Mouse (Mus musculus) MEL (cell line): ENCODE measurements around the gene Cmas. TPM values are rescaled to one million over a fixed set of nuclear protein-coding genes. Genes with fewer than 3 reads are reported as not detected.

ENCODE experiments used
- DNase-seq: peaks from one replicate; pipeline ENCODE4 v3.0.0; 2011; ENCODE audit warnings: low read depth, low spot score
- H3K27ac ChIP-seq: 2 replicates; pipeline ENCODE4 v1.5.1; 2012; ENCODE audit warnings: low read depth, mild to moderate bottlenecking, control low read depth, low read length, moderate library complexity; ENCODE audit not compliant: control insufficient read depth
- H3K27me3 ChIP-seq, 2 experiments: fragments of 150-350 bp in 1 of 2; sonication (generic) in 1 of 2; 2 replicates each; pipeline ENCODE4 v1.6.1; 2012; ENCODE audit warnings: low read length in 2 of 2, mild to moderate bottlenecking in 2 of 2, improper control_type of control experiment in 1 of 2, moderate library complexity in 1 of 2; ENCODE audit not compliant: insufficient read depth in 2 of 2, control insufficient read depth in 1 of 2
- H3K36me3 ChIP-seq, 2 experiments: 2 replicates each; pipeline ENCODE4 v1.6.1; 2012 to 2014; ENCODE audit warnings: low read length in 2 of 2, improper control_type of control experiment in 1 of 2, inconsistent platforms in 1 of 2, mild to moderate bottlenecking in 1 of 2; ENCODE audit not compliant: insufficient read depth in 2 of 2, control insufficient read depth in 1 of 2
- H3K4me1 ChIP-seq, 2 experiments: fragments of 150-350 bp in 1 of 2; sonication (generic) in 1 of 2; 2 replicates each; pipeline ENCODE4 v1.6.1; 2012; ENCODE audit warnings: low read length in 2 of 2, improper control_type of control experiment in 1 of 2, mild to moderate bottlenecking in 1 of 2; ENCODE audit not compliant: insufficient read depth in 2 of 2, control insufficient read depth in 1 of 2
- H3K4me3 ChIP-seq, 2 experiments: fragments of 150-350 bp in 1 of 2; sonication (generic) in 1 of 2; 2 replicates each; pipeline ENCODE4 v1.5.1; 2012; ENCODE audit warnings: low read depth in 2 of 2, low read length in 2 of 2, mild to moderate bottlenecking in 2 of 2, moderate library complexity in 2 of 2, control low read depth in 1 of 2, improper control_type of control experiment in 1 of 2; ENCODE audit not compliant: control insufficient read depth in 1 of 2, insufficient read depth in 1 of 2
- H3K79me2 ChIP-seq: 2 replicates; pipeline ENCODE4 v1.6.1; 2012; ENCODE audit warnings: mild to moderate bottlenecking, low read length, moderate library complexity; ENCODE audit not compliant: control insufficient read depth, poor library complexity, insufficient read depth
- H3K9ac ChIP-seq: 2 replicates; pipeline ENCODE4 v1.6.1; 2012; ENCODE audit warnings: low read depth, mild to moderate bottlenecking, control low read depth, low read length, moderate library complexity; ENCODE audit not compliant: control insufficient read depth, poor library complexity, severe bottlenecking
- H3K9me3 ChIP-seq: fragments of 150-350 bp; sonication (generic); replicated peaks from 2 replicates; pipeline ENCODE4 v1.6.1; 2012; ENCODE audit warnings: mild to moderate bottlenecking, low read length, improper control_type of control experiment, moderate library complexity; ENCODE audit not compliant: insufficient read depth
- BHLHE40 ChIP-seq: IDR thresholded peaks from 2 replicates; pipeline ENCODE4 v1.6.1; 2012; ENCODE audit warnings: low read depth, mild to moderate bottlenecking, inconsistent platforms, low read length, improper control_type of control experiment, borderline replicate concordance
- CHD1 ChIP-seq: IDR thresholded peaks from 2 replicates; pipeline ENCODE4 v1.6.1; 2012; ENCODE audit warnings: low read depth, mild to moderate bottlenecking, inconsistent platforms, low read length, improper control_type of control experiment
- CTCF ChIP-seq, 3 experiments: IDR thresholded peaks in 2 of 3; conservative IDR thresholded peaks in 1 of 3; 2 replicates each; pipeline ENCODE4 v1.5.1; 2011 to 2012; ENCODE audit warnings: low read length in 3 of 3, low read depth in 2 of 3, mild to moderate bottlenecking in 2 of 3, improper control_type of control experiment in 1 of 3, inconsistent platforms in 1 of 3, mixed read lengths in 1 of 3, moderate library complexity in 1 of 3; ENCODE audit not compliant: control insufficient read depth in 1 of 3, insufficient read depth in 1 of 3, poor library complexity in 1 of 3, severe bottlenecking in 1 of 3
- ELF1 ChIP-seq: IDR thresholded peaks from 2 replicates; pipeline ENCODE4 v1.6.1; 2014; ENCODE audit warnings: low read depth, mild to moderate bottlenecking, inconsistent platforms, low read length, improper control_type of control experiment, moderate library complexity
- ETS1 ChIP-seq: IDR thresholded peaks from 2 replicates; pipeline ENCODE4 v1.6.1; 2012; ENCODE audit warnings: low read depth, mild to moderate bottlenecking, inconsistent platforms, low read length, improper control_type of control experiment, moderate library complexity
- HCFC1 ChIP-seq: IDR thresholded peaks from 2 replicates; pipeline ENCODE4 v1.6.1; 2012; ENCODE audit warnings: low read depth, mild to moderate bottlenecking, inconsistent platforms, low read length, improper control_type of control experiment, moderate library complexity
- MAZ ChIP-seq: IDR thresholded peaks from 2 replicates; pipeline ENCODE4 v1.6.1; 2012; ENCODE audit warnings: low read depth, mild to moderate bottlenecking, inconsistent platforms, low read length, improper control_type of control experiment
- MEF2A ChIP-seq: IDR thresholded peaks from 2 replicates; pipeline ENCODE4 v1.6.1; 2014; ENCODE audit warnings: low read depth, mild to moderate bottlenecking, inconsistent platforms, low read length, improper control_type of control experiment; ENCODE audit not compliant: poor library complexity, insufficient replicate concordance, severe bottlenecking; ENCODE audit errors: extremely low read depth
- MXI1 ChIP-seq: IDR thresholded peaks from 2 replicates; pipeline ENCODE4 v1.6.1; 2011; ENCODE audit warnings: mild to moderate bottlenecking, low read depth, low read length, improper control_type of control experiment
- MYB ChIP-seq: IDR thresholded peaks from 2 replicates; pipeline ENCODE4 v1.6.1; 2011; ENCODE audit warnings: mild to moderate bottlenecking, low read depth, low read length, improper control_type of control experiment
- NELFE ChIP-seq: IDR thresholded peaks from 2 replicates; pipeline ENCODE4 v1.6.1; 2011; ENCODE audit warnings: low read depth, low read length, improper control_type of control experiment
- POLR2A ChIP-seq, 2 experiments: IDR thresholded peaks; 2 replicates each; pipeline ENCODE4 v1.6.1; 2011 to 2012; ENCODE audit warnings: low read length in 2 of 2, mild to moderate bottlenecking in 2 of 2, control low read depth in 1 of 2, improper control_type of control experiment in 1 of 2, low read depth in 1 of 2, moderate library complexity in 1 of 2; ENCODE audit not compliant: control insufficient read depth in 1 of 2, insufficient read depth in 1 of 2, poor library complexity in 1 of 2
- POLR2AphosphoS5 ChIP-seq: IDR thresholded peaks from 2 replicates; pipeline ENCODE4 v1.6.1; 2012; ENCODE audit warnings: low read depth, borderline replicate concordance, mild to moderate bottlenecking, inconsistent platforms, low read length, moderate library complexity, mixed read lengths
- RCOR1 ChIP-seq: IDR thresholded peaks from 2 replicates; pipeline ENCODE4 v1.6.1; 2012; ENCODE audit warnings: low read depth, mild to moderate bottlenecking, inconsistent platforms, low read length, improper control_type of control experiment
- SIN3A ChIP-seq: IDR thresholded peaks from 2 replicates; pipeline ENCODE4 v1.6.1; 2012; ENCODE audit warnings: low read length, improper control_type of control experiment, inconsistent platforms
- SMC3 ChIP-seq: IDR thresholded peaks from 2 replicates; pipeline ENCODE4 v1.6.1; 2011; ENCODE audit warnings: low read depth, low read length, improper control_type of control experiment
- TBP ChIP-seq: IDR thresholded peaks from 2 replicates; pipeline ENCODE4 v1.8.0; 2011; ENCODE audit warnings: low read depth, low read length, improper control_type of control experiment
- USF2 ChIP-seq, 2 experiments: IDR thresholded peaks; 2 replicates each; pipeline ENCODE4 v1.6.1; 2011 to 2012; ENCODE audit warnings: improper control_type of control experiment in 2 of 2, low read length in 2 of 2, borderline replicate concordance in 1 of 2, inconsistent platforms in 1 of 2, low read depth in 1 of 2, mild to moderate bottlenecking in 1 of 2; ENCODE audit not compliant: insufficient read depth in 1 of 2
- ZC3H11A ChIP-seq: IDR thresholded peaks from 2 replicates; pipeline ENCODE4 v1.6.1; 2012; ENCODE audit warnings: low read depth, mild to moderate bottlenecking, inconsistent platforms, low read length, improper control_type of control experiment
- ZKSCAN1 ChIP-seq: IDR thresholded peaks from 2 replicates; pipeline ENCODE4 v1.6.1; 2012; ENCODE audit warnings: low read depth, mild to moderate bottlenecking, inconsistent platforms, low read length, improper control_type of control experiment, moderate library complexity
- ZMIZ1 ChIP-seq: IDR thresholded peaks from 2 replicates; pipeline ENCODE4 v1.6.1; 2012; ENCODE audit warnings: low read depth, mild to moderate bottlenecking, inconsistent platforms, low read length, improper control_type of control experiment, moderate library complexity
- polyA plus RNA-seq, 2 experiments: library from polyadenylated mRNA; stranded (reverse) in 1 of 2; unstranded in 1 of 2; fragments of >175 nt in 1 of 2; fragments of >200 nt in 1 of 2; gene quantifications; 2 replicates each; pipeline versions ENCODE4 v1.2.1 to v1.2.4; 2012; ENCODE audit warnings: low replicate concordance in 2 of 2, low read depth in 1 of 2; ENCODE audit not compliant: insufficient read length in 2 of 2, insufficient read depth in 1 of 2, missing spikeins in 1 of 2
- total RNA-seq: library from RNA; depleted of rRNA; stranded (reverse); fragments of 300-350 nt; gene quantifications from 2 replicates; pipeline ENCODE4 v1.2.3, GENCODE M21; 2012

Gene Cmas
- total and polyA plus RNA-seq, 3 experiments, result 29.4 to 55.0 TPM; not detected in 1

DNA sequence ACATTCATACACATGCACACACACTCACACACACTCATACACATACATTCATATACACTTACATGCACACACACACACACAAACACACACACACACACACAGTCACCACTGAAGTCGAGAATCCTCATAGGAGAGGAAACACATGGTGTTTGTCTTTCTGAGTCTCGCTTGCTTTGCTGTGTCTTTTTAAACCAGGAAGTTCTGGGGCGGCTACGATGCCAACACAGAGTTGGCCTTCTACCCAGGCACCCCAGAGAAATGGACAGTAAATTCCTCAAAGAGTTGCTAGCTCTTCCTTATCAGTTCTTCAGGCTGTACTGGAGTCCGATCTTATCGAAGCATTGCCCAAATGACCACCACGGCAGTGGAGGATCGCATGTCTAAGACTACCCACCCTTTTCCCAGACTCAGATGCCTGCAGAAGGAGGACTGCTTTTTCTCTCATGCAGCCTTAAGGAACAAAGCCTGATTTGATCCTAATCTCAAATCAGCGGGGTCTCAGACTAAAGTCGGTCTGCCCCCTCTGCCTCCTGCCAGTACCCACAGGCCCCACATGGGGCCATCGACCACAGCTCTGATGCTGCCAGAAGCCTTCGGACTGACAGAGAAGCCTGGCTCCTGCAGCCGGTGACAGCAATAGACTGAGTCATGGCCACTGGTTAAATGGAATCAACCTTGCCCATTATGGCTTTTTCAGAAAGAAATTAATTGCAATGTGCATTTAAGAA, 35.9 kb downstream of the Cmas start:
- TF ChIP-seq MAZ (no peak), ZC3H11A (no peak), USF2 (IDR thresholded peaks at IDR 0.05; ENCODE audit: borderline replicate concordance in 1 of 2, insufficient read depth in 1 of 2, low read depth in 1 of 2, low read length in 2 of 2) (no peak), NELFE (no peak), RCOR1 (no peak), CTCF (IDR thresholded peaks at IDR 0.05 in 2 of 3, conservative IDR thresholded peaks at IDR 0.05 in 1 of 3; ENCODE audit: control insufficient read depth in 1 of 3, insufficient read depth in 1 of 3, low read depth in 2 of 3, low read length in 3 of 3, poor library complexity in 1 of 3, severe bottlenecking in 1 of 3) (no peak), ZMIZ1 (no peak), MXI1 (no peak), CHD1 (no peak), ZKSCAN1 (no peak), TBP (no peak), SMC3 (no peak), BHLHE40 (no peak), POLR2A (IDR thresholded peaks at IDR 0.05; ENCODE audit: control insufficient read depth in 1 of 2, insufficient read depth in 1 of 2, low read depth in 1 of 2, low read length in 2 of 2, poor library complexity in 1 of 2) (no peak), HCFC1 (no peak), ETS1 (no peak), ELF1 (no peak), POLR2AphosphoS5 (no peak)
- H3K27me3 ChIP-seq, result no peaks in the 10 kb centered on the region; a peak in 1 of 4 replicates
- H3K9me3 ChIP-seq, result no peaks in the 10 kb centered on the region
- H3K79me2 ChIP-seq, result no peaks in the 10 kb centered on the region
- H3K4me1 ChIP-seq, result no peaks in the 10 kb centered on the region
- H3K4me3 ChIP-seq, result no peak overlapping the region
- H3K36me3 ChIP-seq, result no peaks in the 10 kb centered on the region
- no peak for DNase-seq
- H3K9ac ChIP-seq, result no peak overlapping the region
- H3K27ac ChIP-seq, result no peak overlapping the region

DNA sequence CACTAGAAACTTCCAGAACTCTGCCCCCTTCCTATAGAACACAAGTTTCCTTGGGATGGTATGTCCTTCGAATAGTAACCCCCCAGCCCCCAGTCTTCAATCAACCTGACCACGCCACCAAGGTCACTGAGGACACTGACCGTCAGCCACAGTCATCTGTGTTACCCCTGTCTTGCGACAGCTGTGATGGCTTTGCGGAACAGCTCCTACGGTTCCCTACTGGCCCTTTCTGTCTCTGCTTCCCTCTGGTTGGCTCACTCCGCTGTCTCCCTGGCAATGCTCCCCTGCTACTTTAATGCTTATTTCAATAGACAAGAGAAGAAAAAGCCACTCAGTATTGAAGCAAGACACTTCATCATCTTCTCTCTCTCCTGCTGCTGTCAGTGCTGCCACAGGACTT, 37.0 kb downstream of the Cmas start:
- Histone ChIP-seq H3K9me3 (no peaks in the 10 kb centered on the region), H3K27me3 (no peaks in the 10 kb centered on the region; a peak in 1 of 4 replicates), H3K4me1 (no peaks in the 10 kb centered on the region), H3K36me3 (no peaks in the 10 kb centered on the region), H3K79me2 (no peaks in the 10 kb centered on the region), H3K4me3 (no peak overlapping the region), H3K9ac (no peak overlapping the region), H3K27ac (no peak overlapping the region)
- TF ChIP-seq MEF2A (no peak), MYB (no peak), ELF1 (no peak), SIN3A (no peak), ZKSCAN1 (no peak)
- no peak for DNase-seq
